Mouse (Mus musculus): ENCODE results near the gene Ddx23.

Ddx23 gene

GRCm38 (mm10) chr15:98607557-98607956, 55.1 kb downstream of the Ddx23 start:
- DNase-seq (ENCODE audit: low spot score): no peak

GRCm38 (mm10) chr15:98606739-98607138, 56.0 kb downstream of the Ddx23 start:
- no peak for DNase-seq (ENCODE audit: low spot score)

- no peak for DNase-seq (ENCODE audit: low spot score)
Measured at GRCm38 (mm10) chr15:98606051-98606536, 56.6 kb downstream of the Ddx23 start.

- no peak for DNase-seq (ENCODE audit: low spot score)
Measured at GRCm38 (mm10) chr15:98604041-98604575, 58.6 kb downstream of the Ddx23 start.

- peak; percentile 32 for DNase-seq (ENCODE audit: low spot score)
Measured at GRCm38 (mm10) chr15:98602921-98603458, 59.7 kb downstream of the Ddx23 start.

- peak; percentile 26 for DNase-seq (ENCODE audit: low spot score)
Measured at GRCm38 (mm10) chr15:98602191-98602881, 60.4 kb downstream of the Ddx23 start.

GRCm38 (mm10) chr15:98601832-98602190, 60.9 kb downstream of the Ddx23 start:
- no peak for DNase-seq (ENCODE audit: low spot score)

- DNase-seq (ENCODE audit: low spot score): no peak
Measured at GRCm38 (mm10) chr15:98600036-98600709, 62.5 kb downstream of the Ddx23 start.

GRCm38 (mm10) chr15:98596609-98597008, 66.1 kb downstream of the Ddx23 start:
- no peak for DNase-seq (ENCODE audit: low spot score)

Data from ovary, postnatal 36 days (tissue).